Comparison of ENCODE assay signal across 16 mouse cellular contexts in genomic region chr14:96690923-96691322, GRCm38 (mm10).
"Had no signal": no experiment of that assay in that cellular context is flagged by ENCODE, and none has a peak within 500 bp of the region (broad histone marks: within the 10 kb centered on the region; RNA-seq: fewer than 3 reads in every experiment).

No protein-coding gene starts in this region.

- H3K4me2 ChIP-seq: neural tube, embryonic 13.5 days; neural tube, embryonic 15.5 days; stomach, embryonic 15.5 days had no signal

- H3K36me3 ChIP-seq: neural tube, embryonic 13.5 days; neural tube, embryonic 15.5 days; stomach, embryonic 15.5 days had no signal

- H3K9me3 ChIP-seq: neural tube, embryonic 13.5 days; neural tube, embryonic 15.5 days; stomach, embryonic 15.5 days had no signal

- H3K4me3 ChIP-seq: neural tube, embryonic 13.5 days; neural tube, embryonic 15.5 days; stomach, embryonic 15.5 days had no signal

- H3K9ac ChIP-seq: neural tube, embryonic 13.5 days; neural tube, embryonic 15.5 days; stomach, embryonic 15.5 days had no signal

- H3K4me1 ChIP-seq: neural tube, embryonic 13.5 days; neural tube, embryonic 15.5 days; stomach, embryonic 15.5 days had no signal

- DNase-seq: retina, postnatal 1 day; right cerebral cortex, adult 18-20 months; right cerebral cortex, postnatal 14 days; right cerebral cortex, postnatal 25 days; right cerebral cortex, postnatal 4 days; spleen, adult 18-20 months; thymus, adult 18-20 months; thymus, adult 2 months; thymus, postnatal 14 days; thymus, postnatal 25 days; thymus, postnatal 36 days; thymus, postnatal 4 days had no signal

- H3K27me3 ChIP-seq: neural tube, embryonic 13.5 days; neural tube, embryonic 15.5 days; stomach, embryonic 15.5 days had no signal

- H3K27ac ChIP-seq: neural tube, embryonic 13.5 days; neural tube, embryonic 15.5 days; stomach, embryonic 15.5 days; stomach, postnatal 0 days had no signal
